Mouse (Mus musculus): ENCODE results near the gene Mdp1. TPM values are rescaled to one million over a fixed set of nuclear protein-coding genes. Genes with fewer than 3 reads are reported as not detected.

Mdp1 gene
- polyA plus RNA-seq (2014; fragmentation: Nextera tagmentation; extraction: Ambion mirVana): 60.7 and 64.0 TPM in 2 replicates

- under 1% methylated on average over 39 of the region's 39 CpGs for WGBS
- ATAC-seq (ENCODE audit: insufficient number of reproducible peaks, low FRiP score, low TSS enrichment, low read depth): peak; percentile 91
- DNase-seq (ENCODE audit: low spot score): peak; percentile 86
- H3K36me3 ChIP-seq (ENCODE audit: control insufficient read depth, insufficient read depth, low read length): peaks cover 5% of the 10 kb centered on the region
- 0 out of 2 replicates have a peak, but pooled peaks cover 3% of the 10 kb centered on the region for H3K4me1 ChIP-seq (ENCODE audit: control insufficient read depth, insufficient read depth, low read length)
- H3K4me3 ChIP-seq (ENCODE audit: low read depth, low read length): peak within 1 kb of the TSS; percentile 75
- H3K27ac ChIP-seq (replicated peaks; ENCODE audit: low read depth, low read length): no peak within 1 kb of the TSS
- H3K4me2 ChIP-seq (ENCODE audit: low read depth, severe bottlenecking): peak within 1 kb of the TSS; percentile 45
- peak within 1 kb of the TSS; percentile 81 for H3K9ac ChIP-seq (ENCODE audit: low read length)
- no peaks in the 10 kb centered on the region for H3K27me3 ChIP-seq (ENCODE audit: control insufficient read depth, insufficient read depth, low read length)
- H3K9me3 ChIP-seq (ENCODE audit: control insufficient read depth, low read length): no peaks in the 10 kb centered on the region
These were observed at the start of gene Mdp1 for GRCm38 (mm10) chr14:55659960-55660573. Gene Mdp1, minus strand, starts transcription at chr14:55660508.

- Histone ChIP-seq H3K9ac (ENCODE audit: low read length) (no peak overlapping the region), H3K27me3 (ENCODE audit: control insufficient read depth, insufficient read depth, low read length) (peaks cover 7% of the 10 kb centered on the region), H3K36me3 (ENCODE audit: control insufficient read depth, insufficient read depth, low read length) (no peaks in the 10 kb centered on the region), H3K4me2 (ENCODE audit: low read depth, severe bottlenecking) (no peak overlapping the region), H3K9me3 (ENCODE audit: control insufficient read depth, low read length) (no peaks in the 10 kb centered on the region), H3K4me1 (ENCODE audit: control insufficient read depth, insufficient read depth, low read length) (no peaks in the 10 kb centered on the region), H3K27ac (replicated peaks; ENCODE audit: low read depth, low read length) (no peak overlapping the region), H3K4me3 (ENCODE audit: low read depth, low read length) (no peak overlapping the region)
- DNase-seq (ENCODE audit: low spot score) (no peak), ATAC-seq (ENCODE audit: insufficient number of reproducible peaks, low FRiP score, low TSS enrichment, low read depth) (no peak)
- WGBS: 82% methylated on average over 4 of the region's 4 CpGs
These were observed 49.2 kb upstream of the Mdp1 start for GRCm38 (mm10) chr14:55709509-55709908.

- Histone ChIP-seq H3K27ac (replicated peaks; ENCODE audit: low read depth, low read length) (no peak overlapping the region), H3K9me3 (ENCODE audit: control insufficient read depth, low read length) (no peaks in the 10 kb centered on the region), H3K9ac (ENCODE audit: low read length) (no peak overlapping the region), H3K27me3 (ENCODE audit: control insufficient read depth, insufficient read depth, low read length) (no peaks in the 10 kb centered on the region; the same call in 1 of the 2 replicates), H3K36me3 (ENCODE audit: control insufficient read depth, insufficient read depth, low read length) (no peaks in the 10 kb centered on the region), H3K4me3 (ENCODE audit: low read depth, low read length) (no peak overlapping the region), H3K4me2 (ENCODE audit: low read depth, severe bottlenecking) (no peak overlapping the region), H3K4me1 (ENCODE audit: control insufficient read depth, insufficient read depth, low read length) (no peaks in the 10 kb centered on the region)
- no peak for DNase-seq (ENCODE audit: low spot score)
- ATAC-seq (ENCODE audit: insufficient number of reproducible peaks, low FRiP score, low TSS enrichment, low read depth): no peak
- WGBS: 81% methylated on average over 5 of the region's 5 CpGs
These were observed 47.1 kb upstream of the Mdp1 start for GRCm38 (mm10) chr14:55707397-55707796.

GRCm38 (mm10) chr14:55706051-55706600 is 45.8 kb upstream of the Mdp1 start:
- Histone ChIP-seq H3K27ac (replicated peaks; ENCODE audit: low read depth, low read length) (no peak overlapping the region), H3K36me3 (ENCODE audit: control insufficient read depth, insufficient read depth, low read length) (no peaks in the 10 kb centered on the region), H3K4me2 (ENCODE audit: low read depth, severe bottlenecking) (no peak overlapping the region), H3K9me3 (ENCODE audit: control insufficient read depth, low read length) (no peaks in the 10 kb centered on the region), H3K27me3 (ENCODE audit: control insufficient read depth, insufficient read depth, low read length) (no peaks in the 10 kb centered on the region), H3K4me3 (ENCODE audit: low read depth, low read length) (no peak overlapping the region), H3K9ac (ENCODE audit: low read length) (no peak overlapping the region), H3K4me1 (ENCODE audit: control insufficient read depth, insufficient read depth, low read length) (no peaks in the 10 kb centered on the region)
- DNase-seq (ENCODE audit: low spot score) (no peak), ATAC-seq (ENCODE audit: insufficient number of reproducible peaks, low FRiP score, low TSS enrichment, low read depth) (no peak)
- 88% methylated on average over 8 of the region's 8 CpGs for WGBS

- no peak overlapping the region for H3K27ac ChIP-seq (replicated peaks; ENCODE audit: low read depth, low read length)
- 50% methylated on average over 6 of the region's 6 CpGs for WGBS
- no peaks in the 10 kb centered on the region for H3K9me3 ChIP-seq (ENCODE audit: control insufficient read depth, low read length)
- no peak for ATAC-seq (ENCODE audit: insufficient number of reproducible peaks, low FRiP score, low TSS enrichment, low read depth)
- H3K4me1 ChIP-seq (ENCODE audit: control insufficient read depth, insufficient read depth, low read length): no peaks in the 10 kb centered on the region
- no peak for DNase-seq (ENCODE audit: low spot score)
- H3K36me3 ChIP-seq (ENCODE audit: control insufficient read depth, insufficient read depth, low read length): no peaks in the 10 kb centered on the region
- no peak overlapping the region for H3K9ac ChIP-seq (ENCODE audit: low read length)
- no peaks in the 10 kb centered on the region for H3K27me3 ChIP-seq (ENCODE audit: control insufficient read depth, insufficient read depth, low read length)
- H3K4me2 ChIP-seq (ENCODE audit: low read depth, severe bottlenecking): no peak overlapping the region
- no peak overlapping the region for H3K4me3 ChIP-seq (ENCODE audit: low read depth, low read length)
These were observed 42.5 kb upstream of the Mdp1 start for GRCm38 (mm10) chr14:55702761-55703160.

- Histone ChIP-seq H3K36me3 (ENCODE audit: control insufficient read depth, insufficient read depth, low read length) (no peaks in the 10 kb centered on the region), H3K27me3 (ENCODE audit: control insufficient read depth, insufficient read depth, low read length) (no peaks in the 10 kb centered on the region), H3K4me1 (ENCODE audit: control insufficient read depth, insufficient read depth, low read length) (no peaks in the 10 kb centered on the region), H3K4me3 (ENCODE audit: low read depth, low read length) (no peak overlapping the region), H3K27ac (replicated peaks; ENCODE audit: low read depth, low read length) (no peak overlapping the region), H3K9ac (ENCODE audit: low read length) (no peak overlapping the region), H3K4me2 (ENCODE audit: low read depth, severe bottlenecking) (no peak overlapping the region), H3K9me3 (ENCODE audit: control insufficient read depth, low read length) (no peaks in the 10 kb centered on the region)
- 69% methylated on average over 9 of the region's 9 CpGs for WGBS
- ATAC-seq (ENCODE audit: insufficient number of reproducible peaks, low FRiP score, low TSS enrichment, low read depth) (no peak), DNase-seq (ENCODE audit: low spot score) (no peak)
These were observed 40.8 kb upstream of the Mdp1 start for GRCm38 (mm10) chr14:55701131-55701530.

GRCm38 (mm10) chr14:55697226-55697625 is 36.9 kb upstream of the Mdp1 start:
- Histone ChIP-seq H3K4me3 (ENCODE audit: low read depth, low read length) (no peak overlapping the region), H3K9me3 (ENCODE audit: control insufficient read depth, low read length) (no peaks in the 10 kb centered on the region), H3K4me1 (ENCODE audit: control insufficient read depth, insufficient read depth, low read length) (no peaks in the 10 kb centered on the region), H3K27ac (replicated peaks; ENCODE audit: low read depth, low read length) (no peak overlapping the region), H3K36me3 (ENCODE audit: control insufficient read depth, insufficient read depth, low read length) (no peaks in the 10 kb centered on the region), H3K27me3 (ENCODE audit: control insufficient read depth, insufficient read depth, low read length) (no peaks in the 10 kb centered on the region), H3K4me2 (ENCODE audit: low read depth, severe bottlenecking) (no peak overlapping the region), H3K9ac (ENCODE audit: low read length) (no peak overlapping the region)
- WGBS: 83% methylated on average over 4 of the region's 4 CpGs
- DNase-seq (ENCODE audit: low spot score) (no peak), ATAC-seq (ENCODE audit: insufficient number of reproducible peaks, low FRiP score, low TSS enrichment, low read depth) (no peak)

GRCm38 (mm10) chr14:55689433-55689832 is 29.1 kb upstream of the Mdp1 start:
- Histone ChIP-seq H3K27ac (replicated peaks; ENCODE audit: low read depth, low read length) (no peak overlapping the region), H3K36me3 (ENCODE audit: control insufficient read depth, insufficient read depth, low read length) (no peaks in the 10 kb centered on the region), H3K4me1 (ENCODE audit: control insufficient read depth, insufficient read depth, low read length) (no peaks in the 10 kb centered on the region), H3K4me2 (ENCODE audit: low read depth, severe bottlenecking) (no peak overlapping the region), H3K9me3 (ENCODE audit: control insufficient read depth, low read length) (no peaks in the 10 kb centered on the region), H3K4me3 (ENCODE audit: low read depth, low read length) (no peak overlapping the region), H3K27me3 (ENCODE audit: control insufficient read depth, insufficient read depth, low read length) (no peaks in the 10 kb centered on the region), H3K9ac (ENCODE audit: low read length) (no peak overlapping the region)
- WGBS: 78% methylated on average over 10 of the region's 10 CpGs
- DNase-seq (ENCODE audit: low spot score): no peak
- ATAC-seq (ENCODE audit: insufficient number of reproducible peaks, low FRiP score, low TSS enrichment, low read depth): no peak

GRCm38 (mm10) chr14:55682118-55682493 is 21.8 kb upstream of the Mdp1 start:
- H3K4me3 ChIP-seq (ENCODE audit: low read depth, low read length): peak overlapping the region; percentile 66
- peak; percentile 24 for ATAC-seq (ENCODE audit: insufficient number of reproducible peaks, low FRiP score, low TSS enrichment, low read depth)
- DNase-seq (ENCODE audit: low spot score): no peak
- WGBS: 20% methylated on average over 3 of the region's 3 CpGs
- no peaks in the 10 kb centered on the region for H3K27me3 ChIP-seq (ENCODE audit: control insufficient read depth, insufficient read depth, low read length)
- H3K27ac ChIP-seq (replicated peaks; ENCODE audit: low read depth, low read length): no peak overlapping the region
- no peaks in the 10 kb centered on the region for H3K9me3 ChIP-seq (ENCODE audit: control insufficient read depth, low read length)
- peak overlapping the region; percentile 76 for H3K4me2 ChIP-seq (ENCODE audit: low read depth, severe bottlenecking)
- no peaks in the 10 kb centered on the region for H3K4me1 ChIP-seq (ENCODE audit: control insufficient read depth, insufficient read depth, low read length)
- H3K36me3 ChIP-seq (ENCODE audit: control insufficient read depth, insufficient read depth, low read length): peaks cover 12% of the 10 kb centered on the region
- H3K9ac ChIP-seq (ENCODE audit: low read length): no peak overlapping the region

Measured in limb, embryonic 11.5 days (tissue).